Mouse (Mus musculus): ENCODE measurements around the gene Abcd3. TPM values are rescaled to one million over a fixed set of nuclear protein-coding genes. Genes with fewer than 3 reads are reported as not detected.

Gene Abcd3
- 17.1 and 21.6 TPM in 2 replicates for total RNA-seq (2012; rRNA removed)

GRCm38 (mm10) chr3:121814877-121815548 lies at the start of gene Abcd3:
TSS of gene Abcd3 (minus strand) at chr3:121815302.
- peak; percentile 82 for DNase-seq (ENCODE audit: low read depth, low spot score)
- peak within 1 kb of the TSS; percentile 93 for H3K9ac ChIP-seq (ENCODE audit: insufficient read depth, low read depth, low read length, poor library complexity, severe bottlenecking)
- peak within 1 kb of the TSS; percentile 86 for H3K27ac ChIP-seq (ENCODE audit: insufficient read depth, low read depth, low read length, poor library complexity, severe bottlenecking)
- H3K4me3 ChIP-seq (ENCODE audit: insufficient read depth in 1 of 2, low read depth in 1 of 2, low read length in 2 of 2, poor library complexity in 1 of 2, severe bottlenecking in 1 of 2), result peak within 1 kb of the TSS; percentile 92 to 97
- in situ Hi-C loops (cut with MboI; ENCODE audit: low sequenced_read_pairs in 2 of 2, unreplicated experiment in 2 of 2), result no loop called here
- TF ChIP-seq HCFC1 (IDR thresholded peaks at IDR 0.05; ENCODE audit: borderline replicate concordance, insufficient read depth, low read length) (no peak), MAFK (IDR thresholded peaks at IDR 0.05; ENCODE audit: insufficient read depth, low read depth, low read length) (no peak), CHD2 (IDR thresholded peaks at IDR 0.05; ENCODE audit: low read depth, low read length) (no peak), ZNF384 (IDR thresholded peaks at IDR 0.05; ENCODE audit: low read depth, low read length) (no peak), ZC3H11A (IDR thresholded peaks at IDR 0.05; ENCODE audit: borderline replicate concordance, low read depth, low read length) (no peak)
- H3K9me3 ChIP-seq (ENCODE audit: control insufficient read depth, insufficient read depth, low read depth, low read length), result no peaks in the 10 kb centered on the region
- no peaks in the 10 kb centered on the region for H3K36me3 ChIP-seq (ENCODE audit: control insufficient read depth, insufficient read depth, low read length, poor library complexity, severe bottlenecking)
- H3K4me1 ChIP-seq (ENCODE audit: control insufficient read depth in 2 of 2, insufficient read depth in 2 of 2, low read length in 2 of 2, poor library complexity in 1 of 2), result peaks cover under 1 to 9% of the 10 kb centered on the region in 2 experiments; a peak in 3 of 4 replicates

- Histone ChIP-seq H3K27ac (ENCODE audit: insufficient read depth, low read depth, low read length, poor library complexity, severe bottlenecking) (no peak overlapping the region), H3K9me3 (ENCODE audit: control insufficient read depth, insufficient read depth, low read depth, low read length) (no peaks in the 10 kb centered on the region), H3K4me3 (ENCODE audit: insufficient read depth in 1 of 2, low read depth in 1 of 2, low read length in 2 of 2, poor library complexity in 1 of 2, severe bottlenecking in 1 of 2) (no peak overlapping the region), H3K9ac (ENCODE audit: insufficient read depth, low read depth, low read length, poor library complexity, severe bottlenecking) (no peak overlapping the region), H3K4me1 (ENCODE audit: control insufficient read depth in 2 of 2, insufficient read depth in 2 of 2, low read length in 2 of 2, poor library complexity in 1 of 2) (no peaks in the 10 kb centered on the region; a peak in 1 of 4 replicates), H3K36me3 (ENCODE audit: control insufficient read depth, insufficient read depth, low read length, poor library complexity, severe bottlenecking) (no peaks in the 10 kb centered on the region)
- no peak for DNase-seq (ENCODE audit: low read depth, low spot score)
- in situ Hi-C loops (cut with MboI; ENCODE audit: low sequenced_read_pairs in 2 of 2, unreplicated experiment in 2 of 2), result no loop called here
- TF ChIP-seq ZNF384 (IDR thresholded peaks at IDR 0.05; ENCODE audit: low read depth, low read length) (no peak), MAFK (IDR thresholded peaks at IDR 0.05; ENCODE audit: insufficient read depth, low read depth, low read length) (no peak), HCFC1 (IDR thresholded peaks at IDR 0.05; ENCODE audit: borderline replicate concordance, insufficient read depth, low read length) (no peak)
These were observed 44.0 kb upstream of the Abcd3 start for GRCm38 (mm10) chr3:121859142-121859541.

- H3K9ac ChIP-seq (ENCODE audit: insufficient read depth, low read depth, low read length, poor library complexity, severe bottlenecking), result no peak overlapping the region
- DNase-seq (ENCODE audit: low read depth, low spot score), result no peak
- in situ Hi-C loops (cut with MboI; ENCODE audit: low sequenced_read_pairs in 2 of 2, unreplicated experiment in 2 of 2), result no loop called here
- 0 out of 4 replicates have a peak, but pooled peaks cover 0 to 2% of the 10 kb centered on the region in 2 experiments for H3K4me1 ChIP-seq (ENCODE audit: control insufficient read depth in 2 of 2, insufficient read depth in 2 of 2, low read length in 2 of 2, poor library complexity in 1 of 2)
- H3K36me3 ChIP-seq (ENCODE audit: control insufficient read depth, insufficient read depth, low read length, poor library complexity, severe bottlenecking), result no peaks in the 10 kb centered on the region
- H3K4me3 ChIP-seq (ENCODE audit: insufficient read depth in 1 of 2, low read depth in 1 of 2, low read length in 2 of 2, poor library complexity in 1 of 2, severe bottlenecking in 1 of 2), result no peak overlapping the region
- no peak overlapping the region for H3K27ac ChIP-seq (ENCODE audit: insufficient read depth, low read depth, low read length, poor library complexity, severe bottlenecking)
- no peaks in the 10 kb centered on the region for H3K9me3 ChIP-seq (ENCODE audit: control insufficient read depth, insufficient read depth, low read depth, low read length)
- TF ChIP-seq MAFK (IDR thresholded peaks at IDR 0.05; ENCODE audit: insufficient read depth, low read depth, low read length) (no peak), CHD2 (IDR thresholded peaks at IDR 0.05; ENCODE audit: low read depth, low read length) (no peak), HCFC1 (IDR thresholded peaks at IDR 0.05; ENCODE audit: borderline replicate concordance, insufficient read depth, low read length) (no peak), ZC3H11A (IDR thresholded peaks at IDR 0.05; ENCODE audit: borderline replicate concordance, low read depth, low read length) (no peak), ZNF384 (IDR thresholded peaks at IDR 0.05; ENCODE audit: low read depth, low read length) (no peak)
These were observed 41.0 kb upstream of the Abcd3 start for GRCm38 (mm10) chr3:121856131-121856530.

DNA sequence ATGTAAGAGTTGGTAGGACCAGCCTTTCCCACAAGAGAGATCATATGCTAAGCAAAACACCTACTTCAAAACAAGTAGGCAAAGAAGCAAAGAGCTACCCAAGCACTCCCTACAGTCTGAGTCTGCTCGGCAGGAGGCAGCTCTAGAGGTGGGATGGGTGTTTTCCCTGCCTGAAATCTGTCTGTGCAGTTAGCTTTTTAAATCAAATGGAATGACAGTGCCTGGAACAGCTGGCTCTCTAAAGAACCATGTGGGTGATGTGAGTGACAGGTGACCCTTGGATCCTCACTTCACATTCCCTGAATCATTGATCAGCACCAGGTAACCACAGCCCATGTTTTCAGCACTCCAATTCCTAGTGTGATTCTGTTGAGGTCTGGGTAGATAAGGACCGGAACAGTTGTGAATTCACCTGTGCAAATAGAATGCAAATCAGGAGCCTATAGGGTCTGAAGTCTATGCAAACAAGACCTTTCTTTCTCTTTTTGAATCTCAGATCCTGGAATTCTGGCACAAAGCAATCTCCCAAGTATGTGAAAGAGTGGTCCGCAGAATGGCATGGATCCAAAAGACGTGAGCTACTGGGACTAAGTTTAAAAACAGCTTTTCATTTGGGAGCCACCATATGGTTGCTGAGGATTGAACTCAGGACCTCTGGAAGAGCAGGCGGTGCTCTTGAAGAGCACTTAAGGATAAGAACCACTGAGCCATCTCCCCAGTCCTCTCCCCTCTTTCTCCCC lies 38.8 kb upstream of the Abcd3 start:
- Histone ChIP-seq H3K36me3 (ENCODE audit: control insufficient read depth, insufficient read depth, low read length, poor library complexity, severe bottlenecking) (no peaks in the 10 kb centered on the region), H3K27ac (ENCODE audit: insufficient read depth, low read depth, low read length, poor library complexity, severe bottlenecking) (no peak overlapping the region), H3K9me3 (ENCODE audit: control insufficient read depth, insufficient read depth, low read depth, low read length) (no peaks in the 10 kb centered on the region), H3K4me3 (ENCODE audit: insufficient read depth in 1 of 2, low read depth in 1 of 2, low read length in 2 of 2, poor library complexity in 1 of 2, severe bottlenecking in 1 of 2) (no peak overlapping the region), H3K9ac (ENCODE audit: insufficient read depth, low read depth, low read length, poor library complexity, severe bottlenecking) (no peak overlapping the region), H3K4me1 (ENCODE audit: control insufficient read depth in 2 of 2, insufficient read depth in 2 of 2, low read length in 2 of 2, poor library complexity in 1 of 2) (0 out of 4 replicates have a peak, but pooled peaks cover 0 to 2% of the 10 kb centered on the region in 2 experiments)
- TF ChIP-seq ZC3H11A (IDR thresholded peaks at IDR 0.05; ENCODE audit: borderline replicate concordance, low read depth, low read length) (no peak), ZNF384 (IDR thresholded peaks at IDR 0.05; ENCODE audit: low read depth, low read length) (no peak), HCFC1 (IDR thresholded peaks at IDR 0.05; ENCODE audit: borderline replicate concordance, insufficient read depth, low read length) (no peak), MAFK (IDR thresholded peaks at IDR 0.05; ENCODE audit: insufficient read depth, low read depth, low read length) (no peak), CHD2 (IDR thresholded peaks at IDR 0.05; ENCODE audit: low read depth, low read length) (no peak)
- DNase-seq (ENCODE audit: low read depth, low spot score), result no peak
- in situ Hi-C loops (cut with MboI; ENCODE audit: low sequenced_read_pairs in 2 of 2, unreplicated experiment in 2 of 2), result no loop called here

All from ES-E14 (cell line).